Mouse (Mus musculus): ENCODE data around the gene Tcp1. TPM values are rescaled to one million over a fixed set of nuclear protein-coding genes. Genes with fewer than 3 reads are reported as not detected.
A peak's percentile ranks its signal among the peaks of the same experiment; 100 is the strongest.
"Not testable (repeated sequence)": the region's sequence is repeated elsewhere in the genome, so short reads cannot be mapped to it uniquely, and the experiment has no call there.

The Tcp1 gene
- total RNA-seq, 2 experiments from 2014 or later = 290 to 292 TPM

DNA sequence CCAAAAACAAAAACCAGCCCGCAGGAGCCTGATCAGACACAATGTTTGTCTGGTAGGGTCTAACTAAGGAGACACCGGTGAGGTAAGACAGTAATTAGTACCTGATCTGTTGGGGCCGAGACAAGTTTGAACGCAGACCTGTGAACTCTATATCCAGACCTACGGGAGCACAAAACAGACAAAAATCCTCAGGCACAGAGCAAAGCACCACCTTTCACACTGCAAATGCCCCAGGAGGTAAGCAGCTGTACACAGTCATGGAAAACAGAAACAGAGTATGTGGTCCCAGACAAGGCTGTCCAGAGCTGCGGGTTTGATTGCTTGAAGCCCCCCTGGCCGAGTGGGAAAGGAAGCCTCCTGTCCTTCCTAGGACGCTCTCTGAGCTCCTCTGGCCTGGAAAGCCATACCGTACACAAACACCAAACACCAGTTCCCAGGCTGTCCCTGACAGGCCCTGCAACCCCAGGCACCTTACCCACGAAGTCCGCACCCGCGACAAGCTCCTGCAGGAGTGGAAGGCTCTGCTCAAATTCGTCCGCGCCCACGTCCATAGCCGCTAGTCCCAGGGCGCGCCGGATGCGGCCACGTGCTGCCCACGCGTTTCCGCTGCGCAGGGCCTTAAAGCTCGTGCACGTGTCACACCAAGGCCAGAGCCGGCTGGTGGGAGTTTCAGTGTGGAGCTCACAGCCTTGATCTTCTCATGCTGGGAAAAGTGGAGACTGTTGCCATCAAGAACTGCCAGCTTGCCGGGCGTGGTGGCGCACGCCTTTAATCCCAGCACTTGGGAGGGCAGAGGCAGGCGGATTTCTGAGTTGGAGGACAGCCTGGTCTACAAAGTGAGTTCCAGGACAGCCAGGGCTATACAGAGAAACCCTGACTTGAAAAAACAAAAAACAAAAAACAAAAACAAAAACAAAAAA is 5.9 kb upstream of the Tcp1 start, which contains the start of gene Pnldc1:
TSS of gene Pnldc1 (minus strand) at position 870 of the 920 bp plus-strand sequence.
- DNase-seq (ENCODE audit: low spot score in 2 of 2) = no peak

DNA sequence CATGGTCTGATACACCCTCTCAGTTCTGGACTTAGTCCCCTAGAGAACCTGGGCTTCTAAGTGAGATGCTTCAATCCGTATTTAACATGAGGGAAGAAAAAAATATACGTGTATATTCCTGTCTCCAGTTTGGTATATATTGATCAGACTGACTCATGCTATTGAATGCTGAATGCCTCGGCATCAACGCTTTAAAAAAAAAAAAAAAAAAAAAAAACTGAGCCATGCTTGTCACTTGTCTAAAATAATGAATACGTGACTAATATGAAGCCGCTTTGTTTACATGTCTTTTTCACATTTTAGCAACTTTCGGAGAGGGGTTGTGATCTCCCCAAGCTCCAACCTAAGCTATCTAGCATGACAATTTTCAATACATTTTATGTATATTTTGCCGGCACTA is 5.1 kb upstream of the Tcp1 start:
- no peak for DNase-seq (ENCODE audit: low spot score in 2 of 2)

DNA sequence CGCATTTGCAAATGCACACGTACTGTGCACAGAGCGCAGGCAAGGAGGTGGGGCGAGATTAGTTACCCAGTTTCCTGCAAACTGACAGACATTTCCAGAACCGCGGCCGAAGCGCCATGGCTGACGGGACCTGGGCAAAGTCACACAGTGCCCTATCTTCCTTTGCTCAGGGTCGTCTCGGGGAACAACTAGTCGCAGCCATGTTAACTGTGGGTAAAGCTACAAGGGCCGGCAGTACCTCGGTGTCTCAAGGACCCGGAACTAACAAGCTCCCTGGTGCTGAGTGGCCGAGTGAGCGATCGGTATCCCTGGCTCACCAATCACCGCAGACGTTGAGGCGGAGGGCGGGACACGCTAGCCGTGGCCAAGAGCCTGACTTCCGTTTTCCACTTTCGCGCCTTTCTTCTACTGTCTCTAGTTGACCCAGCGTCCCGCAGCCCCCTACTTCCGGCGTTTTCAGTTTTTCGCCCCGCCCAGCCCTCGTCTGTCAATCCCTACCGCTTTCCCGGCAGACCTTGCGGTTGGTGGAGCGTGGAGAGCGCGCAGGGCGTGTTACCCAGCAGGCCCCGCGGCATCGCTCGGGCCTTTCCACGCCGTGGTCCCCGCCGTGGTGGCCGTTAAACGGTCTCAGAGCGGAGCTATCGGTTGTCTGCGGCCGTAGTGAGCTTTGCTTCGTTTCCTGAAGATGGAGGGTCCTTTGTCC is 531 bp downstream of the Tcp1 start, which contains the start of gene Mrpl18:
TSS of gene Mrpl18 (minus strand) at position 465 of the 703 bp plus-strand sequence.
- peak; percentile 91 to 98 for DNase-seq (ENCODE audit: low spot score in 2 of 2)

DNA sequence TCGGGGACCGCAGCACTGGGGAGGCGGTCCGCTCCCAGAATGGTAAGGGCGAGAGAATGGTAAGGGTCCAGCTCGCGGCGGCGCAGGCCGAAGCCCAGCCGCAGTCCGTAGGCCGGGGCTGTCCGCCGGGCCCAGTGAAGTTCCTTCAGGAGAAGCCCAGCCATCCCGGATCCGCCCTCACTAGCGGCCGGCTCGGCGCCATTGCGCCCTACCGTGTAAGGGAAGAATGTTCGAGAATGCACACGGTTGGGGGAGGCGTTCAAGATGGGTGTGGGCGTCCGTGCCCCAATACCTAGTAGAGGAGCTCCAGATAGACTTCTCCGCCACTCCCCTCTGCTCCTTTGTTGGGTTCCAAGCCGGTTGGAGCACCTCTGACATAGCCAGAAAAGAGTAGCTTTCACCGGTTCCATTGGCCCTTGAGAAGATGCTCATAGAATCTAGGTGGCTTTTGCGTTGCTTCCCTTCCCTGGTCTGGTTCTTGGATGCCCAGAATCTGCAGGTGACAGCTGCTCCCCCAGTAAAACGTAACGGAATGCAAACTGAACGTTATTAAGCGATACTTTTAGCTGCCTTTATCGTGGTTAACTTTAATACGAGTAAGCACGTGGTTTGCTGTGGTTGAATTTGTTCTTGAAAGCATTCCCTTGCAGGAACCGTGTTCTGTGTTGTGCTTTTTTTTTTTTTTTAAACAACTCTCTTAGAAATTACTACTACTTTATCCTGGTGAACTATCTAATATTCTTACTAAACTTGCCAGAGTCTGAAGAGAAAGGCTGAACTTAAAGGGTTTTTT is 1.3 kb downstream of the Tcp1 start:
- DNase-seq (ENCODE audit: low spot score in 2 of 2) = peak in 1 of 2 experiments; percentile 40

DNA sequence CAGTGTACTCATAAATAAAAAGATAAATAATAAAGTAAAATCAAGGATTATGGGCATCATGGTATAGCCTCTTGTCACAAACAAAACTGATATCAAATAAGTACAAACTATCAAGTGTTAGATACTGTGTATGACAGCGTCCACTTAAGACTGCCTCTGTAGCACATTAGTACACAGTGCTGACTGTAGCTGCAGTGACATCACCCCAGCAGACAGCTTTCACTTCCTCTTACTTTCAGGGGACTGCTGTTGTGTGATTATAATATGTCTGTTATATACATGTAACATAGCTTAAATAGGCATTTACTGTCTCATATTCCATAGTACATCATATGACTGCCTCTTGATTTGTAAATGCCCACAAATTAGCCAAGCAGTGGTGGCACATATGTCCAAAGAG is 5.6 kb downstream of the Tcp1 start:
- DNase-seq (ENCODE audit: low spot score in 2 of 2) = no peak

DNA sequence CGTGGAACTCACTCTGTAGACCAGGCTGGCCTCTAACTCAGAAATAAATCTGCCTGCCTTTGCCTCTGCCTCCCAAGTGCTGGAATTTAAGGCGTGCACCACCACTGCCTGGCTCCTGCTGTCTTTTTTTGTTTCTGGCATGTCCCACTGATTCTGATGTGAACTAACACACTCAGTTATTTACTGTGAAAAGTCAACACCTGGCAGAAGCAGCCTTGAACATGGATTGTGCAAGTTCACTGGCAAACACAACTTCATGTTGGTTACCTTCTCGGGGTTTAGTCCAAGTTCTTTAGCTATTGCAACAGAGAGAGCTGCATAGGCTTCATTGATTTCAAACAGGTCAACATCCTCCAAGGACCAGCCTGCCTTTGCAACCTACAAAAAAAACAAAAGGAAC is 9.5 kb downstream of the Tcp1 start:
- no peak for DNase-seq (ENCODE audit: low spot score in 2 of 2)

DNA sequence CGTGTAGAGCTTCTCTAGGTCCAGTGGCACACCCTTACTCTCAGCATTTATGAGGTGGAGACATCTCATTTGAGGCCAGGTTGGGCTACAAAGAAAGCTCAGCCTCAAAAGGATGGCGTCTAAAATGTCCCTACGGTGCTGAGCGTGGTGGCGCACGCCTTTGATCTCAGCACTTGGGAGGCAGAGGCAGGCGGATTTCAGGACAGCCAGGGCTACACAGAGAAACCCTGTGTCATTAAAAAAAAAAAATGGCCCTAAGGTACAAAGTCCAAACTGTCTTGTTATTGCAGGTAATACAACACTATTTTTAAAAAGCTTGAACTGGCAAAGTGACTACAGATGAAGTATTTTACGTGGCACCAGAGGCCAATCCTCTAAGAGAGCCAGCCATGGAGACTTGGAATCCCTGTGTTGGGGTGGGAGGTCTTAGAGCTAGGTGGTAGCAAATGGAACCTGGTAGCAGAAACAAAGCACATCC is 10.2 kb downstream of the Tcp1 start:
- DNase-seq (ENCODE audit: low spot score in 2 of 2) = no peak

DNA sequence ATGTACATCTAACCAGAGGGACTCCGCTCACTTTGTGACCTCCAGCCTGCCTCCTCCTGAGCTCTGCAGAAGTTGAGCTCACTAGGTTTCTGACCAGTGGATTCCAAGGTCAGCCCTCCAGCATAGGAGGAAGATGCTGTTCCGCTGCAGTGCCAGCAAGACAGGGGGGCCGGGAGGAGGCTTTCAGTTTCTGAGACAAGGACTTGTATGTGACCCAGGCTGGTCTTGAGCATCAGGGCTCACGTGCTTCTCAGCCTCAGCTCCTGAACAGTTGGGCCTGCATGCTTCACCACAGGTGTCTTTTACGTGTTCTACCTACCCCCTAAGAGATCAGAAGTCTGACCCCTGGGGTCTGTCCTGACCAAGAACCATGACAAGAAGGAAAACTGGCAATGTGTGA is 16.1 kb downstream of the Tcp1 start:
- DNase-seq (ENCODE audit: low spot score in 2 of 2) = not testable (repeated sequence)

DNA sequence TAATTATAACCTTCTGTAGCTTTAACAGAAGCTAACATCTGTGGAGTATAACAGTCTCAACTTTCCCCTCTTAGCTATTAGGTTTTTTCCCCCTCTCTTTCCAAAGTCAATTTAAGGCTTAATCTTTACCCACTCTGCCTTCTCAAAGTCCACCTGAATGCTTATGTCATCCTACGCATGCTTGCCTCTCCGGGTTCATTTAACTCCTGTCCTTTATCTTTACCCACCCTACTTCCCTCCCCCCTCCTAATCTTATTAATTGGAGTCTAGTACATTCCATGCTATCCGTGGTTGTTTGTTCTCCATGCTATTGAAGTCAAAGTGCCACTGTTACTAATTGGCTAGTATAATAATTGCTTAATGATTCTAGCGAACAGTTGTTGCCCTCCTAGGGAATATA is 20.2 kb downstream of the Tcp1 start:
- DNase-seq (ENCODE audit: low spot score in 2 of 2) = no peak

DNA sequence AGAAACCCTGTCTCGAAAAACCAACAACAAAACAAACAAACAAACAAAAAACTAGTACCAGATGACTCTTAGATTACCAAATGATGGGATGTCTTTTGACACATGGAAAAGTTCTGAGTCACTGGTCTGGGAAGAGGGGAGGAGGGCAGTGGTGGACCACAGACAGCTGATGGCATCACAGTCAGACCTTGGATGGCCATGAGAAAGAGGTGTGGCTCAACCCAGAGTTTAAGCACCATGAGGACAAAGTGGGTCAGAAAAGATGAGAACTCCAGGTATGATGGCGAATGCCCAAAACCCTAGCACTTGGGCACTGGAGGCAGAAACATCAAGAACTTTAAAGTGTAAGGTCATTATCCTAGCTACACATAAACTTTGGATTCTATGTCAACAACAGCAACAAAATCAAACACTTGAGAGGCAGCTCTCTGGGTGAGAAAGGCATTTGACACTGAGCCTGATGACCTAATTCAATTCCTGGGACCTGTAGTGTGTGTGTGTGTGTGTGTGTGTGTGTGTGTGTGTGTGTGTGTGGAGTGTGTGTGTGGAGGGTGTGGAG is 22.0 kb downstream of the Tcp1 start:
- DNase-seq (ENCODE audit: low spot score in 2 of 2) = no peak

DNA sequence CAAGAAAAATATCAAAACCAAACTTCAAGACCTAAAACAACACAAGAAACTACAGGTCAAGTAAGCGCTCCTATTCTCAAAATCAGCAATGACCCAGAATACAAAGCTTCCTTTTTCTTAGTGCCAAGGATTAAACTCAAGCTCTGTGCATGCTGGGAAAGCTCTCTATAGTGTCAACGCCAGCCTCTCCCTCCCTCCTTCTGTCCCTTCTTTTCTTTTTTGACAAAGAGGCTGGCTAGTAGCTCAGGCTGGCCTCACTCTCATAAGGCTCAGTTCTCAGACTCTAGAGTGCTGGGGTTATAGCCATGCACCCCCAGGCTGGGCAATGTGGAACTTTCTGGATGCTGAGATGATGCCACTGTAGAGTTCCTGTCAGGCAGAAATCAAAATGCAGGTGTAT is 22.6 kb downstream of the Tcp1 start:
- DNase-seq (ENCODE audit: low spot score in 2 of 2) = no peak

DNA sequence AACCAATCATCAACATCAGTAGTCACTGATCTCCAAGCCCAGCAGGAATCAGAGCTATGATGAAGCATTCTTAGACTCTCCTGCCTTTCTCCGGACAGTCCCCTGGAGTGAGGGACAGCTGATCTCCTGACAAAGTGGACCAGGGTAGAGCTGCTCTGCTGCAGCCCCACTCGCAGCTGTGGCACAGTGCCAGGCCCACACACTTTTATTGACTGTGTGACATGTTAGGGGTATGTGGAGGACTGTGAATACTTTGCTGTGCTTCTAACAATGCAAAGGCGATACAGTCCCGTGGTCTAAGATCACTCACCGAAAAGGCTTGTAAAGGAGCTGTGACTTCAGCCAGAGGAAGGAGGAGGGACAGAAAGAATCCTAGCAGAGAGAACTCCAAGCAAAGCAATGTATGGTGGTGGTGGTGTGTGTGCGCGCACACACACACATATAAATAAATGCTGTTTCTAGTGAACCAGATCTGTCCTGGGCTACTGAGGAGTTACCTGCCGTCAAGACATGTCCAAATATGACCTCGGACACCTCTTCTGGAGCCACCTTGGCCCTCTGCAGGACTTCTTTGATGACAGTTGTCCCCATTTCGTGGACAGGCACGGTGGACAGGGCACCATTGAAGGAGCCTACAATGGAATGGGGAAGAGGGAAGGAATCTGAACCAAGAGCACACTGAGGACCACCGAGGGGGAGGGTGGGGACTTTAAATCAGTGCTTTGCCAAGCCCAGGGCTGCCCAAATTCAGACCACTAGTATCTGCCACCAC is 24.1 kb downstream of the Tcp1 start:
- not testable (repeated sequence) for DNase-seq (ENCODE audit: low spot score in 2 of 2)

DNA sequence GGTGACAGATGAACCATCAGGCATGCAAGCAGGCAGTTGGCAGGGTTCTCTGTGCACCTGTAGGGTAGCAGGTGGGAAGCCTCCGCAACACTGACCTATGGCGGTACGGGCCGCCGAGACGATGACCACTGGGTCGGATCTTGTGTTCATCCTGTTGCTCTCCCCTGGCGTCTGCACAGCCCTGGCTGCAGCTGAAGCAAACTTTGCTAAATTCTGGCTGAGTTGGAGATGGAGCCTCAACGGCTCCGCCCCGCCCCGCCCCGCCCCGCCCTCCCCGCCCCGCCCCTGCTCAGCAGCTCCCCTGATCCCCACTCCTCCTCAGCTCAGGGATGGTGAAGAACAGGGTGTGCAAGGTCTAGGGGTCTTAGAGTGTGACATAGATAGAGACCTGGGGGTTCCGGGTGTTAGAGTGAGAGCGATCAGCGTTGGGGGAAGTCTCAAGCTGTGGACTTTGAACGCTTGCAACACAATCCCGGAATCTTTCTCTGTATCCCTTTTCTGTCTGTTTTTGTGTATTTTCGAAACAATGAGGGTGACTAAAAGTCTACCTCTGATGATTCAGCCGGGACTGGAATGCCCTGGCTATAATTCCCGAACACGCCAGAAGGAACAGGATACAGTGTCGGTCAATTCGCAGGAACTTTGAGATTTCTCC is 24.8 kb downstream of the Tcp1 start, which contains the start of gene Acat3:
TSS of gene Acat3 (minus strand) at position 450 of the 655 bp plus-strand sequence.
- DNase-seq (ENCODE audit: low spot score in 2 of 2) = no peak

DNA sequence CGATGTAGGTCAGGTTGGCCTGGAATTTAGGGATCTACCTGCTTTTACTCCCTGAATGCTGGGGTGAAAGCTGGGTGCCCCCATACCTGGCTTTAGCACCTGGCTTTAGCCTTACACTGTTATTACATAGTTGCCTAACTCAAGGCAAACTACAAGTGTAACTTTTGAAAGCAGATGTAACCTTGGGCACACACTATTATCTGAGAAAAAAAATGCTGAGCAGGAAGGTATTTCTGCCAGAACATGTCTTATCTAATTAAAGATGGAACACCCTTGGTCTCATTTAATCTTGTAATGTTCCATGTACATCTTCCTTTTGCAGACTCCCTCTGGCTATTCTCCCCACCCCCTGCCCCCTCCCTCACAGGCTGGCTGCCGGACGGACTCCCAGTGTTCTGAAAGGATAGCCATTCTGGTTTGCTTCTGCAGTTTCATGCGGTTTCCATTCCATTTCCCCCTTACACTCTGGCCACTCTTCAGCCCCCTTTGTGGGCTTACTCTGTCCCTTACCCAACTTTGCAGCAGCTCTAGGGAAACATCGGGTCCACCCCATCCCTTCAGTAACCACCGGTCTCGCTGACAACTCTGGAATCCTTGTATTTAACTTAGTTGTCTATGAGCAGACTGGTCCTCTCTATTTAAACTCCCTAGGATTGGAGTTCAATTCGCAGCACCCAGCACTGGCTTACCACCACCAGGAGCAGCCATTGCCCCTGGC is 26.2 kb downstream of the Tcp1 start:
- DNase-seq (ENCODE audit: low spot score in 2 of 2) = no peak

DNA sequence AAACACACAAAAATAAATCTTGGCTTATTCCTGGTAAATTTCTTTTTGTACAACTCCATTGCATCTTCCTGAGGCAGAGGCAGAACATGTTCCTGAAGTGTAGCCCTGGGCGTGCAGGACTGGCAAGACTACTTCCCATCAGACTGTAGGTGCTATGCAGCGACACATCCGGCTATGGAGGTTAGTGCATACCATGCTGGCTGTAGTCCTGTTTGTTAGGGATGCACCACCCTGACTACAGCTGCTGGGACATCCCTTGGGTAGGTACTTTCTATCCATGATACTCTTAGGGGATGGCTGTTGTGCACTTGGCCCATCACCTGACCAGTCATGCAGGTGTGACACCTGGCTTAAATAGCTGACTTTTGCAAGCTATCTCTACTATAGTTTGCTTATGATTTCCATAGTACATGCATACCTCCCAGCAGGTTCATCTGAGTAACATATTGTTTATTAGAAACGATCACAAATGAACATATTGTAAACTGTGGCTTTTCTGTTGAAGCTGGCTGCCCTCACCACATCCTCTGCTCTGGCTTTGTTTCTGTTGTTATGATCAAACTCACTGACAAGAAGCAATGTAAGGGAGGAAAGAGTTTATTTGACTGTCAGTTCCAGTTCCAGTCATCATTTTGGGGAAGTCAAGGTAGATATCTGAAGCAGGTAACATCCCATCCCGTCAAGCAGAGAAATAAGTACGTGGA is 27.1 kb downstream of the Tcp1 start:
- no peak for DNase-seq (ENCODE audit: low spot score in 2 of 2)

DNA sequence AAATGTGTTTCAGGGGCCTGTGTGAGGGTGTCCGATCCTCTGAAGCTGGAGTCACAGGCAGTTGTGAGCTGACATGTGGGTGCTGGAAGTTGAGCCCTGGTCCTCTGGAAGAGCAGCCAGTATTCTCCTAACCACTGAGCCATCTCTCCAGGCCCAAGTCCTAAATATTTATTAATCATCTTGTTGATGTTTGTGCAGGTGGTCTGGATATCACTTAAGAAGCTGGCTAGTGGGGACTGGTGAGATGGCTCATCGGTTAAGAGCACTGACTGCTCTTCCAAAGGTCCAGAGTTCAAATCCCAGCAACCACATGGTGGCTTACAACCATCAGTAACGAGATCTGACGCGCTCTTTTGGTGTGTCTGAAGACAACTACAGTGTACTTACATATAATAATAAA is 34.2 kb downstream of the Tcp1 start:
- no peak for DNase-seq (ENCODE audit: low spot score in 2 of 2)

DNA sequence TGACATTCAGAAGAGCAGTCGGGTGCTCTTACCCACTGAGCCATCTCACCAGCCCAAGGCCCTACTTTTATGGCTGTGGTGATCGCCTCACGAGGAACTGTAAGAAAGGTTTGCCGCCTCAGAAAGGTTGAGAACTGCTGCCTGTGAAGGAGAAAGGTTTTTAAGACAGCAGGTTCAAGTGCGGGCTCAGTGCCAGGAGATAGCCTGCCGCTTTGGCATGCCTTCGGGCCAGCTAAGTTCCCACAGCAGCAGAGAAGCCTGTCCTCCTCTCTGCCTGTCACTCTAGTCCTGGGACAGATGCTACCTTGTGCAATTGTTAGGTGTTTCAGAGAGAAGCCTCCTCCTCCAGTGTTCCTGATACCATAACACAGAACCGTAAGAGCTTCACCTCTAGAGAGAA is 41.2 kb downstream of the Tcp1 start:
- DNase-seq (ENCODE audit: low spot score in 2 of 2) = no peak

DNA sequence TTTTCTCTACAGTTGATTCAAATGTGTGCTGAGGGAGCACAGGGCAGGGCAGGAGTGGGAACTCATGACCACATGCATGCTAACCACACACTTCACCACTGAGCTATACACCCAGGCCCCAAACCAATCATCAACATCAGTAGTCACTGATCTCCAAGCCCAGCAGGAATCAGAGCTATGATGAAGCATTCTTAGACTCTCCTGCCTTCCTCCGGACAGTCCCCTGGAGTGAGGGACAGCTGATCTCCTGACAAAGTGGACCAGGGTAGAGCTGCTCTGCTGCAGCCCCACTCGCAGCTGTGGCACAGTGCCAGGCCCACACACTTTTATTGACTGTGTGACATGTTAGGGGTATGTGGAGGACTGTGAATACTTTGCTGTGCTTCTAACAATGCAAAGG is 43.9 kb downstream of the Tcp1 start:
- not testable (repeated sequence) for DNase-seq (ENCODE audit: low spot score in 2 of 2)
